Mouse (Mus musculus) left cerebral cortex, postnatal 14 days (tissue): Measurements from ENCODE around the gene 1700049E17Rik2. TPM values are rescaled to one million over a fixed set of nuclear protein-coding genes. Genes with fewer than 3 reads are reported as not detected.
"Not testable (repeated sequence)": the region's sequence is repeated elsewhere in the genome, so short reads cannot be mapped to it uniquely, and the experiment has no call there.

Experiments
- DNase-seq, 2 experiments: peaks; one replicate each; pipeline ENCODE4 v3.0.0; 2021 to 2022; ENCODE audit warnings: low spot score in 2 of 2, mixed read lengths in 1 of 2
- intact Hi-C: fragments of 180-260 bp; cut with DNase I; formaldehyde crosslinking; loops from one replicate; pipeline ENCODE4 v1.15.1; 2025
- long read RNA-seq, 2 experiments: library from polyadenylated mRNA; stranded (forward); transcript quantifications; one replicate each; pipeline ENCODE4 v2.0.0; 2021
- total RNA-seq, 2 experiments: library from RNA; stranded (reverse); gene quantifications; 2 replicates each; pipeline ENCODE4 v1.2.3; 2021

Gene 1700049E17Rik2
- total RNA-seq, result under 1 TPM; 0.19 to 0.44 TPM
- long read RNA-seq, experiment 1, result 0 reads
- long read RNA-seq, experiment 2, result 0 reads

GRCm38 (mm10) chr14:41572911-41573310 is at the start of gene 1700049E17Rik2:
TSS of gene 1700049E17Rik2 (plus strand) at chr14:41573211.
- DNase-seq, intact Hi-C loops: not testable (repeated sequence)

GRCm38 (mm10) chr14:41524695-41525094 is 48.3 kb upstream of the 1700049E17Rik2 start:
- DNase-seq, intact Hi-C loops: not testable (repeated sequence)

GRCm38 (mm10) chr14:41555483-41555882 is 17.5 kb upstream of the 1700049E17Rik2 start, which contains the start of gene Gm7970:
TSS of gene Gm7970 (minus strand) at chr14:41555583.
- intact Hi-C loops, DNase-seq: not testable (repeated sequence)

GRCm38 (mm10) chr14:41586346-41586745 is 13.3 kb downstream of the 1700049E17Rik2 start:
- DNase-seq, intact Hi-C loops: not testable (repeated sequence)

GRCm38 (mm10) chr14:41600935-41601334 is 27.9 kb downstream of the 1700049E17Rik2 start:
- intact Hi-C loops, DNase-seq: not testable (repeated sequence)

- intact Hi-C loops, result not testable (repeated sequence)
- peak in 1 of 2 experiments; percentile 9 for DNase-seq
Measured at GRCm38 (mm10) chr14:41610690-41611089, 37.7 kb downstream of the 1700049E17Rik2 start.

GRCm38 (mm10) chr14:41622535-41622934 is 49.5 kb downstream of the 1700049E17Rik2 start:
- intact Hi-C loops, DNase-seq: not testable (repeated sequence)

- DNase-seq, intact Hi-C loops: not testable (repeated sequence)
Measured at GRCm38 (mm10) chr14:41624512-41624911, 51.5 kb downstream of the 1700049E17Rik2 start, which contains the start of gene Gm3072. TSS of gene Gm3072 (minus strand) at chr14:41624612.

GRCm38 (mm10) chr14:41630144-41630543 is 57.1 kb downstream of the 1700049E17Rik2 start:
- intact Hi-C loops, DNase-seq: not testable (repeated sequence)

Other genes with a start within 250 kb of the 1700049E17Rik2 start
- not detected for gene Gm5798, start 224.6 kb upstream of the 1700049E17Rik2 start, total RNA-seq
- gene Gm7945, start 186.8 kb upstream of the 1700049E17Rik2 start, total RNA-seq, result not detected
- not detected for gene Gm6482, start 164.9 kb upstream of the 1700049E17Rik2 start, total RNA-seq
- not detected for gene Gm7954, start 119.7 kb upstream of the 1700049E17Rik2 start, total RNA-seq
- gene Gm3486, start 83.7 kb upstream of the 1700049E17Rik2 start, total RNA-seq, result under 1 TPM in 1 of 2 experiments, not detected in 1; 0.70 TPM
- not detected for gene Gm7970, start 17.6 kb upstream of the 1700049E17Rik2 start, total RNA-seq
- gene Gm3072, start 51.4 kb downstream of the 1700049E17Rik2 start, total RNA-seq, result not detected
- not detected for gene Gm3676, start 73.3 kb downstream of the 1700049E17Rik2 start, total RNA-seq
- not detected for gene Gm8068, start 128.7 kb downstream of the 1700049E17Rik2 start, total RNA-seq
- not detected for gene Gm7929, start 177.4 kb downstream of the 1700049E17Rik2 start, total RNA-seq
- not detected for gene Gm47189, start 199.2 kb downstream of the 1700049E17Rik2 start, total RNA-seq